Mouse (Mus musculus) spleen, embryonic (tissue): Measurements from ENCODE around the gene Aen.

ENCODE experiments used
- CTCF ChIA-PET: fragments of 350-600 bp; sonication (Branson Sonifier 250); formaldehyde crosslinking; loops from one replicate; lab custom pipeline; 2022; lab: Charles Lee

Aen gene

DNA sequence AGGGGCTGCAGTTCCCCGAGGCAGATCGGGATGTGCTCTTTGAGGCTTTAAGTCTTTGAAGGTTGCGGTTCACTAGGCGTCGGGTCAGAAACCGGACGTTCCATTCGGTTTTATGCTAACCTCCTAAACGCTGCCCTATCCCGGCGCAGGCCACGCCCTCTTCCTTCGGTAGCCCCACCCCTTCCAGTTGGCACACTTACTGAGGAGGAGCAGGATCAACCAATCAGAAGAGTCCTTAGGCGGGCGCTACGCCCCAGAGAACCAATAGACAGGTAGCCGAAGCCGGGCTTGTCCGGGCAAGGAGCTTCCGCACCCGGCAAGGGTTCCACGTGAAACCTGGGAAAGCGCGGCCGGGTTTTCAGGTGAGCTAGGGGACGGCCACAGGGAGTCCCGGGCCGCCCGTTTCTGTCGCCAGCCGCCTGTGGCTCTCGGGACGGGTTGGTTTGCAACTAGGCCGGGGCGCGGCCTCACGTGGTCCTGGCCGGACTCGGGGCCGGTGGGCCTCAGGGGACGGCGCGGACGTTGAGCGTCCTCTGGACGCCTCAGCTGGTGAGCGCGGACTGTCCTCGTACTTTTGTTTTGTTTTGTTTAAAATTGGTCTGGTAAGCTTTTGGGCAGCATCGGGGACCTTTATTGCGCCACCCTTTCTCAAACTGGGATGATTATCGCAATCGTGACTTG lies at the start of gene Aen:
Gene Aen, plus strand, starts transcription at position 202 of the 681 bp plus-strand sequence.
- CTCF ChIA-PET, result no interaction called here

DNA sequence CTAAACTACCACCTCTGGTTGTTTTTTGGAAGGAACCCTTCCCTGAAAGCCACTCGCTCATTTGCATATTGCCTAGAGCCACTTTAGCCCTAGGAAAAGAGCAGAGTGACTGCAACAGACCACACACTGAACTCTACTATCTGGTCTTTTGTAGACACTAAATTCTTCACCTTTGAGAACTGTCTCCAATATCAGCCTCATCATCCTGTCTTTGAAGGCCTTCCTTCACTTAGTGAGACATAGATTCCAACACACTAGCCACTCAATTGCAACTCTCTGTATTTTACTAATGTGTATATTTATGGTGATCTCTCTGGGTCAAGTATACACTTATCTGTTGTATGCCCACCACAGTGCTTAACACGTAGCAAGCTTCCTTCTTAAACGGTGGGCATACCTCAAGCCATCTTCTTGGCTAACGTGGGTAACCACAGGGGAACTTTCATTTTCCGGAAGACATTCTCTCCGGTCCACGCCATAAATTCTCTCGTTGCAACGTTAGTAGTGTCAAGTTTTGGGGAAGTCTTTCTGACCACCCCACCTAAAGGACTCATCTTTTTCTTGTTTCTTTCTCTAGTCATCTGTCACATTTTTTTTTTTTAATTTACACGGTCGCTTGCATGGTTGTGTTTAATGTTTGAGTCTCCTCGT lies 49.5 kb upstream of the Aen start:
- CTCF ChIA-PET, result no interaction called here

DNA sequence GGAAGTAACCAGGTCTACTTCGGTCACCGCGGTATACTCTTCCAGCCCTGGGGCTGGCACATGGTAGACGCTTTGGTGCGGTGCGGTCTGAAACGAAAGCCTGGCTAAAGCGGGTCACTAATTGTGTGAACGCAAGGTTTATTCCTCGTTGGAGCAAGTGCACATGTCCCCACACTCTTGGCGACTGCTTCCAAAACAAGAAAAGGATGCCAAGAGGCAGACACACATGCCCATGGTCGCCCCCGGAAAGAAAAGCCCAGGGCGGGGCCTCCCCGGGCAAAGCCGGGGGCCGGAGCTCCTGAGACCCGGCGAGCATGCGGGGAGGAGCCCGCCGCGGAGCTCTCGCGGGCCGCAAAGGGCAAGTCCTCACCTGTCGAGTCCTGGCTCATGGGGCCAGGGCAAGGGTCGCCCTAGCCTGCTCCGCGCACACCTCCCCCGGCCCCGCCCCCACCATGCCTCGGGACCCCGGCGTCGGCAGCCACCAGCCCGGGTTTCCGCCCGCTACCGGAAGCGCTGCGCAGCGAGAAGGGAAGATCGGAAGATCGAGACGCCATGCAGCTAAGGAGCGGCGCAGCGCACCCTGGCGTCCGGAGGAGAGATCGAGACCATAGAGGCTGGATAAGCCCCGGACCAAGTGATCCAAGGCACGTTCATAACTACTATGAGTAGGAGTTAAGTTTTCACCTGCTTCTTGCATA lies 48.8 kb upstream of the Aen start, which contains the start of gene Det1:
Gene Det1, minus strand, starts transcription at position 527 of the 698 bp plus-strand sequence.
- CTCF ChIA-PET, result interaction anchor here (0.5 to 0.7 kb wide), 3 partner anchors 66 to 996 kb away, joined by 5 to 6 read pairs (median 6); no protein-coding TSS in a partner anchor

DNA sequence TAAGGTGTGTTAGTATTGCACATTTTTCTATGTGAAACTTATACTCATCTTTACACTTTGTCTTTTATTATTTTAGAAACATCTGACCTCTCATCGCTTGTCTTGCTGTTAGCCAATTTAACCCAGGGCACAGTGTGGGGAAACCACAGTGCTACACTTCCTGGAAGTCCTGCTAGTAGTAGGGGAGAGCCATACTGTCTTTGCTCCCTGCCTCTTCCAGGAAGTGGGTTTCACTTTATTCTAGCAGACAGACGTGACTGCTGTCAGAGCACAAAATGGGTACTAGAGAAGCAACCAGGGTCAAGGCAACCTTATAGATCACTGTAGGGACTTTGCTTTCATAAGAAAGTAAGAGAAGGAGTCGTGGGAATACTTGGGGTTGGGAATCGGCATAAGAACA lies 41.6 kb upstream of the Aen start:
- CTCF ChIA-PET, result no interaction called here

GRCm38 (mm10) chr7:78855044-78855655 lies 40.5 kb upstream of the Aen start:
- CTCF ChIA-PET, result no interaction called here

GRCm38 (mm10) chr7:78863796-78864445 lies 31.7 kb upstream of the Aen start:
- CTCF ChIA-PET, result no interaction called here

- CTCF ChIA-PET, result no interaction called here
These were observed 31.2 kb upstream of the Aen start for GRCm38 (mm10) chr7:78864446-78864802.

GRCm38 (mm10) chr7:78865212-78865949 lies 30.3 kb upstream of the Aen start:
- CTCF ChIA-PET, result no interaction called here

DNA sequence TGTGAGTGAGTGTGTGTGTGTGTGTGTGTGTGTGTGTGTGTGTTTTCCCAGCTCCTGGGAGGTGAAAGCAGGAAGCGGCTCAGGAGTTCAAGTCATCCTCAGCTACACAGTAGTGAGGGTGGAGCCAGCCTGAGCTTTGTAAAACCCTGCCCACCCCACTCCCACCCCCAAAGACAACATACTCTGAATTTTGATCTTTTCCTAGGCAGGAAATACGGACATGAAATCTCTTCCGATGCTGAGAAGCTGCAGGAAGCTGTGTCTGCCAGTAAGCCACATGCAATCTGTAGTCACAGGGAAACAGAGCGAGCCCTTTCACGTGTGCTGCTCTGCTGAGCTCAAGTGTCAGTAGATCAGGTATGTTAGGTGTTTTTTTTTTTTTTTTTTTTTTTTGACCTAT lies 26.9 kb upstream of the Aen start:
- CTCF ChIA-PET, result interaction anchor here (0.6 to 0.8 kb wide), 2 partner anchors 20 to 177 kb away, joined by 4 read pairs; no protein-coding TSS in a partner anchor

GRCm38 (mm10) chr7:78872366-78872765 lies 23.3 kb upstream of the Aen start:
- CTCF ChIA-PET, result no interaction called here

- CTCF ChIA-PET, result no interaction called here
These were observed 22.8 kb upstream of the Aen start for GRCm38 (mm10) chr7:78872831-78873230.

GRCm38 (mm10) chr7:78881607-78882468 lies 13.8 kb upstream of the Aen start:
- CTCF ChIA-PET, result no interaction called here

DNA sequence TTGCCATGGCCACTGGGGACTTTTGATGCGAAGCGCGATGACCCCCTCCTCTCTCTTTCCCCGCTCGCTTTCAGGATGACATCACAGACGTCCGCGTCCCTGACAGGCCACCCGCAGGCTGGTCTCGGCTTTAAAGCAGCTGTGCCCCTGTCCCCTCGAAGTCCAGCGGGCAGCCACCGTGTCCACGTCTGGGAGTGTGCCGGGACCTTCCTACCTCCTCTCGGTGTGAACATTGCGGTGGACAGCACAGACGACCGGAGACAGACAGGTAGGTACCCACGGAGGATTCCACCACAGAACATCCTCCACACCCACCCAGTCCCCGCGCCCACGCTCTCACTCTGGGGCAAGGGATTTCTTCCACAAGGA lies 13.2 kb upstream of the Aen start:
- CTCF ChIA-PET, result no interaction called here

- CTCF ChIA-PET, result no interaction called here
These were observed 12.5 kb upstream of the Aen start for GRCm38 (mm10) chr7:78883016-78883725.

DNA sequence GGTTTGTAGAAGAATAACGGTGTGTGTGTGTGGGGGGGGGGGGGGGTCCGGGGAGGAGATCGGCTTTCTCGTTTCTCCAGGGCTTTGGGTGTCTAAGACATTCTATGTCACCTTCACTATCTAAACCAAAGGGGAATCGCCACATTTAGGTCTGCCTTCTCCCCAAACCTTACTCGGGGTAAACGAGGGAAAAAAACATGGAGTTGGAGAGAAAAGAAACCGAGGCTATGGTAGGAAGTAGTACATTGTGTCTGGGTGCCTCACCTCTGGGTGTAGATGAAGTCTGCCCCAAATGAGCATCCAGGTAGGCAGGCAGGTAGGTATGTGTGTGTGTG lies 12.0 kb upstream of the Aen start:
- CTCF ChIA-PET, result no interaction called here

DNA sequence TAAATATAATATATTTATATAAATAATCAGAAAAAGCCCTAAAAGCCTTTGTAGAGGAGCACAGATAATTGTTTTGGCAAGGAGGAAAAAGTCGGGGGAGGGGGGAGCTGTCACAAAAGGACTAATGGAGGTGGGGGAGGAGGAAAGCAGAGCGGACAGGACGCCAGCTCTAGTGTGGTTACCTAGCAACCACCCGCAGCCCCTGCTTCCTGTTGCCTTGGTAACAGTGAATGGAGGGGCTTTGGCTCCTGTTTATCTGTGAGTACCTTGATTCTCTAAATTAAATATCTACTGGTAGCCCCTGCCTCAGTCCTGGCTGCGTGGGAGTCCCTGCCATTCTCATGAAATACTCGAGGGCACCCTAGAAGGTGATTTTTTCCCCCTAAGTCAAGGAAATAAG lies 11.5 kb upstream of the Aen start:
- CTCF ChIA-PET, result interaction anchor here (0.7 kb wide), 1 partner anchor 43 kb away, joined by 6 read pairs; no protein-coding TSS in a partner anchor

DNA sequence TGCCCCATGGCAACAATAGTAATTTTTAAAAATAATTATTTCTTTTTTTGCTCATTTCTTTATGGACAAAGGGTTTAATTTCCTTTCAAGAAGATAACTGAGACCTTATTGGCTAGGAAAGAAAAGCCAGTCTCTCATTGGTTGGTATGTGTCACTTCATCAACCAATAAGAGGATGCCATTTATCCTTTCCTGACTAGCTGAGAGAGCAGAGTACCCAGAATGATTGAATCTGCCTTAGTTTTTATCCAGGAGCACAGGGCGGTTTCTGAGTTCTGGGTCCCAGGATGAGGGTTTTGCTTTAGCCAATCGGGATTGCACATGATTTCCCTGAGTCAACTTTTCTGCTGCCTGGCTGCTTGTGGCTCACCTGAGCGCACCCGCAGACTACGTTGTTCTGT lies 10.2 kb upstream of the Aen start:
- CTCF ChIA-PET, result no interaction called here

GRCm38 (mm10) chr7:78886496-78886895 lies 9.2 kb upstream of the Aen start:
- CTCF ChIA-PET, result no interaction called here

DNA sequence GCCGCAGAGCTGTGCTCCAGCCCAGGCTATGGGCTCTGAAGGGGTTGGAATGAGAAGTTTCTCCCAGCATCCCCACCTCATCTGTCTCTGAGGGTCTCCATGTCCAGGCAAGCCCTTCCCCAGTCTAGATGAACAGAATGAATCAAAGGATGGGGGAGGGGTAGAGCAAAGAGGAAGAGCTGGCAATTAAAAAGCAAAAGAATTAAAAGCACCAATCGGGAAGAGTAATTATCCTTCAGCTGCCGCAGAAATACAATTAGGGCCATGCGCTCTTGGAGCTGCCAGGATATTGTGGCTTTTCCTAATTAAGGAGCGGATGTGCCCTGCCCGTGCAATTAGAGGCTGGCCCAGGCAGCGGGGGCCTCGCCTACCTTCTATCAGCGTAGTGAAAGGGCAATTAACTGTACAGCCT lies 8.2 kb upstream of the Aen start:
- CTCF ChIA-PET, result no interaction called here
